Mouse (Mus musculus): ENCODE results near the gene Tmem150a. TPM values are rescaled to one million over a fixed set of nuclear protein-coding genes. Genes with fewer than 3 reads are reported as not detected.

The Tmem150a gene
- polyA plus RNA-seq (2012; rRNA removed) = 14.4 and 19.4 TPM in 2 replicates

GRCm38 (mm10) chr6:72355066-72355911 lies at the start of gene Tmem150a:
Gene Tmem150a, plus strand, starts transcription at chr6:72355447.
- 2% methylated on average over 71 of the region's 71 CpGs for WGBS
- peak within 1 kb of the TSS; percentile 53 for H3K4me3 ChIP-seq (ENCODE audit: control insufficient read depth, insufficient read depth, low read length)
- no peak within 1 kb of the TSS for H3K27ac ChIP-seq (ENCODE audit: control insufficient read depth, insufficient read depth, low read length)
- TF ChIP-seq CTCF (IDR thresholded peaks at IDR 0.05; ENCODE audit: borderline replicate concordance, control insufficient read depth, extremely low read depth, insufficient read depth, low read length, poor library complexity) (no peak), POLR2A (IDR thresholded peaks at IDR 0.05; ENCODE audit: control insufficient read depth, extremely low read depth, insufficient read depth, low read length, poor library complexity) (0 out of 2 replicates have a peak, but pooled peaks have one; percentile 16)
- DNase-seq = peak; percentile 43
- H3K4me1 ChIP-seq (replicated peaks; ENCODE audit: control insufficient read depth, insufficient read depth, low read length) = peaks cover 11% of the 10 kb centered on the region
- peaks cover 4% of the 10 kb centered on the region; the same call in 1 of the 2 replicates for H3K27me3 ChIP-seq (ENCODE audit: control insufficient read depth, insufficient read depth, low read length)
- H3K36me3 ChIP-seq (ENCODE audit: control insufficient read depth, insufficient read depth, low read length) = peaks cover 19% of the 10 kb centered on the region; the same call in 1 of the 2 replicates

DNA sequence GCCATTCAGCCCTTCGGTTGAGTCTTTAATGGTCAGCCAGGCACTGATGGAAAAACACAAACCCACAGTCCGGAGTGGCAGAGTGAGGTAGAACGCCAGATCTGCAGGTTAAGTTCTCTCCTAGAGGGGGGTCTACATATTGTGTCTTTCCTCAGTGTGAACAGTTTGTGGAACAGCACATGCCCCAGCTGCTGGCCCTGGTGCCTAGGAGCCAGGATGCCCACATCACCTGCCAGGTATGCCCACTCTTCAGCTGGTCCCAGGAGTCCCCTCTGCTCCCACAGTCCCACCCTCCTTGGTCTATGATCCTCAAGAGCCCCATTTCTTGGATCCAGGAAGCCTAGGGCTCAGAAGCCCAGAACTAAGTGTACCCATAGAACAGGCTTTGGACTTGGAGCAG lies 43.0 kb upstream of the Tmem150a start:
- WGBS = 95% methylated on average over 3 of the region's 3 CpGs
- peaks cover 2% of the 10 kb centered on the region; the same call in 1 of the 2 replicates for H3K36me3 ChIP-seq (ENCODE audit: control insufficient read depth, insufficient read depth, low read length)

DNA sequence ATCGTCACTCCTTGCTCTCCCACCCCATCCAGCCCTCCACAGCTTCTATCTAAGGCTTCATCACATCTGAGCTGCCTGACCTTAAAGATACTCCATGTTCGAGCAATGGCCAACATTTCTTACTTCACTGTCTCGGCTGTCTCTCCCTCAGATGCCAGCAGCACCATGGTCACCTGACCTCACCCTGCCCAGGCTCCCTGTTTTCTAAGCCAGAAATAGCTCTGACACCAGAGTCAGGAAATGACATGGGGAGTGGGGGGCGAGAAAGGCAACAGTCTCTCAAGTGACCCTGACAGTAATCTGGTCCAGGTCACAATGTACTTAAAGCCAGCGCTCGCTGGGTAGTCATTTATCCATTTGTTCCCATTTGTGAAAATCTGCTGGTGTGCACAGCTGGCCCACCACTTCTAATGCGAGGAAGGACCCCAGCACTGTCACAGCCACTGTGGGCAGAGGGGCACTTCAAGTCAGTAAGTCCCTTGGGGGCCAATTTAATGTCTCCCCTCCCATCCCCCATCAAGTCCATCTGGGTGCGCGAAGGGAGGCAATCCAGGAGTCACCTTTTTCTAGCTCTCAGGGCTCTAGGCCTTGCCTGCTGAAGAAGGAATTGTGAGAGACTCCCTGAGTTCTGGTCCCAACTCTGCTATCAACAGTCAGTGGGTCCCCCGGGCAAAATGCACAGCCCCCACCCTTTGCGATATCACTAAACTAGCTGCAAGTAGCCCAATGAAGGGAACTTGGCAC lies 42.0 kb upstream of the Tmem150a start:
- no peak for TF ChIP-seq POLR2A (IDR thresholded peaks at IDR 0.05; ENCODE audit: control insufficient read depth, extremely low read depth, insufficient read depth, low read length, poor library complexity)
- no peak for TF ChIP-seq CTCF (IDR thresholded peaks at IDR 0.05; ENCODE audit: borderline replicate concordance, control insufficient read depth, extremely low read depth, insufficient read depth, low read length, poor library complexity)
- DNase-seq = no peak
- H3K27me3 ChIP-seq (ENCODE audit: control insufficient read depth, insufficient read depth, low read length) = no peaks in the 10 kb centered on the region
- H3K36me3 ChIP-seq (ENCODE audit: control insufficient read depth, insufficient read depth, low read length) = peaks cover 13% of the 10 kb centered on the region
- WGBS = 89% methylated on average over 11 of the region's 11 CpGs
- no peak overlapping the region for H3K4me3 ChIP-seq (ENCODE audit: control insufficient read depth, insufficient read depth, low read length)
- no peak overlapping the region for H3K27ac ChIP-seq (ENCODE audit: control insufficient read depth, insufficient read depth, low read length)
- no peaks in the 10 kb centered on the region for H3K4me1 ChIP-seq (replicated peaks; ENCODE audit: control insufficient read depth, insufficient read depth, low read length)

More for the DNA sequence above, 43.0 kb upstream of the Tmem150a start:
- no peak for DNase-seq
- Histone ChIP-seq H3K27me3 (ENCODE audit: control insufficient read depth, insufficient read depth, low read length) (no peaks in the 10 kb centered on the region), H3K4me1 (replicated peaks; ENCODE audit: control insufficient read depth, insufficient read depth, low read length) (no peaks in the 10 kb centered on the region), H3K4me3 (ENCODE audit: control insufficient read depth, insufficient read depth, low read length) (no peak overlapping the region), H3K27ac (ENCODE audit: control insufficient read depth, insufficient read depth, low read length) (no peak overlapping the region)
- TF ChIP-seq CTCF (IDR thresholded peaks at IDR 0.05; ENCODE audit: borderline replicate concordance, control insufficient read depth, extremely low read depth, insufficient read depth, low read length, poor library complexity) = no peak

- no peaks in the 10 kb centered on the region for H3K4me1 ChIP-seq (replicated peaks; ENCODE audit: control insufficient read depth, insufficient read depth, low read length)
- peaks cover 31% of the 10 kb centered on the region for H3K36me3 ChIP-seq (ENCODE audit: control insufficient read depth, insufficient read depth, low read length)
- TF ChIP-seq POLR2A (IDR thresholded peaks at IDR 0.05; ENCODE audit: control insufficient read depth, extremely low read depth, insufficient read depth, low read length, poor library complexity) (no peak), CTCF (IDR thresholded peaks at IDR 0.05; ENCODE audit: borderline replicate concordance, control insufficient read depth, extremely low read depth, insufficient read depth, low read length, poor library complexity) (no peak)
- no peak for DNase-seq
- no peak overlapping the region for H3K27ac ChIP-seq (ENCODE audit: control insufficient read depth, insufficient read depth, low read length)
- 94% methylated on average over 2 of the region's 2 CpGs for WGBS
- no peak overlapping the region for H3K4me3 ChIP-seq (ENCODE audit: control insufficient read depth, insufficient read depth, low read length)
- no peaks in the 10 kb centered on the region for H3K27me3 ChIP-seq (ENCODE audit: control insufficient read depth, insufficient read depth, low read length)
Observed at GRCm38 (mm10) chr6:72315384-72315783, 39.9 kb upstream of the Tmem150a start.

- H3K27me3 ChIP-seq (ENCODE audit: control insufficient read depth, insufficient read depth, low read length) = no peaks in the 10 kb centered on the region
- no peak for DNase-seq
- H3K36me3 ChIP-seq (ENCODE audit: control insufficient read depth, insufficient read depth, low read length) = peaks cover 36% of the 10 kb centered on the region
- H3K4me1 ChIP-seq (replicated peaks; ENCODE audit: control insufficient read depth, insufficient read depth, low read length) = no peaks in the 10 kb centered on the region
- no peak overlapping the region for H3K27ac ChIP-seq (ENCODE audit: control insufficient read depth, insufficient read depth, low read length)
- H3K4me3 ChIP-seq (ENCODE audit: control insufficient read depth, insufficient read depth, low read length) = no peak overlapping the region
- TF ChIP-seq POLR2A (IDR thresholded peaks at IDR 0.05; ENCODE audit: control insufficient read depth, extremely low read depth, insufficient read depth, low read length, poor library complexity) = no peak
- no peak for TF ChIP-seq CTCF (IDR thresholded peaks at IDR 0.05; ENCODE audit: borderline replicate concordance, control insufficient read depth, extremely low read depth, insufficient read depth, low read length, poor library complexity)
- 96% methylated on average over 1 of the region's 1 CpGs for WGBS
Observed at GRCm38 (mm10) chr6:72316044-72316443, 39.2 kb upstream of the Tmem150a start.

DNA sequence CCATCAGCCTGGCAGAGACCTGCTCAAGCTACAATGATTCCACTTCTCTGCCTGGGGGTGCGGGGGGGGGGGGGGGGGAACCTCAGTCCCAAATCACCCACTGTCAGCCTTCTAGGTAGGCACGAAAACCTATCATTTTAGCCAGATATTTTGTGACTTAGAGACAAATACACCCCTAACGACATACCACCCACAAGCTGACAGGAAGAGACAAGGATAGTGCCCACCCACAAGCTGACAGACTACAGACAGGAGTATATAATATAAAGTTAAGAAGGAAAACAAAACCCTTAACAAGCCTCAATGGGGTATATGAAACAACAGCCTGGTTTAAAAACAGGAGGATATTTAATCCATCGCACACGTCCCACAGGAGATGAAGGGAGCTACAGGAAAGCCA lies 36.8 kb upstream of the Tmem150a start:
- 86% methylated on average over 5 of the region's 5 CpGs for WGBS
- no peaks in the 10 kb centered on the region for H3K27me3 ChIP-seq (ENCODE audit: control insufficient read depth, insufficient read depth, low read length)
- no peaks in the 10 kb centered on the region for H3K4me1 ChIP-seq (replicated peaks; ENCODE audit: control insufficient read depth, insufficient read depth, low read length)
- peaks cover 53% of the 10 kb centered on the region for H3K36me3 ChIP-seq (ENCODE audit: control insufficient read depth, insufficient read depth, low read length)
- TF ChIP-seq CTCF (IDR thresholded peaks at IDR 0.05; ENCODE audit: borderline replicate concordance, control insufficient read depth, extremely low read depth, insufficient read depth, low read length, poor library complexity) = no peak
- TF ChIP-seq POLR2A (IDR thresholded peaks at IDR 0.05; ENCODE audit: control insufficient read depth, extremely low read depth, insufficient read depth, low read length, poor library complexity) = no peak
- H3K27ac ChIP-seq (ENCODE audit: control insufficient read depth, insufficient read depth, low read length) = no peak overlapping the region
- no peak for DNase-seq
- H3K4me3 ChIP-seq (ENCODE audit: control insufficient read depth, insufficient read depth, low read length) = no peak overlapping the region

Data from thymus, adult 2 months (tissue).